Mouse (Mus musculus): Measurements from ENCODE around the gene Pbxip1.
A peak's percentile ranks its signal among the peaks of the same experiment; 100 is the strongest.

Pbxip1 gene

GRCm38 (mm10) chr3:89484766-89485524 lies 48.4 kb downstream of the Pbxip1 start:
- DNase-seq (ENCODE audit: extremely low spot score): peak; percentile 84

- no peak for DNase-seq (ENCODE audit: extremely low spot score)
Observed at GRCm38 (mm10) chr3:89486111-89486510, 49.6 kb downstream of the Pbxip1 start.

- no peak for DNase-seq (ENCODE audit: extremely low spot score)
Observed at GRCm38 (mm10) chr3:89486916-89487702, 50.6 kb downstream of the Pbxip1 start.

- no peak for DNase-seq (ENCODE audit: extremely low spot score)
Observed at GRCm38 (mm10) chr3:89490790-89491189, 54.3 kb downstream of the Pbxip1 start.

- DNase-seq (ENCODE audit: extremely low spot score): no peak
Observed at GRCm38 (mm10) chr3:89491559-89491958, 55.1 kb downstream of the Pbxip1 start.

GRCm38 (mm10) chr3:89492701-89493151 lies 56.2 kb downstream of the Pbxip1 start:
- peak; percentile 30 for DNase-seq (ENCODE audit: extremely low spot score)

- no peak for DNase-seq (ENCODE audit: extremely low spot score)
Observed at GRCm38 (mm10) chr3:89494630-89495029, 58.1 kb downstream of the Pbxip1 start.

- no peak for DNase-seq (ENCODE audit: extremely low spot score)
Observed at GRCm38 (mm10) chr3:89496366-89496765, 59.9 kb downstream of the Pbxip1 start.

GRCm38 (mm10) chr3:89499696-89500095 lies 63.2 kb downstream of the Pbxip1 start:
- DNase-seq (ENCODE audit: extremely low spot score): no peak
